Mouse (Mus musculus) embryonic fibroblast, embryonic 13.5 days (primary cell): Measurements from ENCODE around the gene Tfip11.

Experiments used
- CTCF ChIP-seq: IDR thresholded peaks from 2 replicates; pipeline ENCODE4 v1.5.1; 2011; ENCODE audit warnings: mild to moderate bottlenecking, control low read depth, low read length, moderate library complexity, borderline replicate concordance; ENCODE audit not compliant: insufficient read depth
- POLR2A ChIP-seq: IDR thresholded peaks from 2 replicates; pipeline ENCODE4 v1.6.1; 2011; ENCODE audit warnings: low read depth, mild to moderate bottlenecking, control low read depth, low read length, moderate library complexity

DNA sequence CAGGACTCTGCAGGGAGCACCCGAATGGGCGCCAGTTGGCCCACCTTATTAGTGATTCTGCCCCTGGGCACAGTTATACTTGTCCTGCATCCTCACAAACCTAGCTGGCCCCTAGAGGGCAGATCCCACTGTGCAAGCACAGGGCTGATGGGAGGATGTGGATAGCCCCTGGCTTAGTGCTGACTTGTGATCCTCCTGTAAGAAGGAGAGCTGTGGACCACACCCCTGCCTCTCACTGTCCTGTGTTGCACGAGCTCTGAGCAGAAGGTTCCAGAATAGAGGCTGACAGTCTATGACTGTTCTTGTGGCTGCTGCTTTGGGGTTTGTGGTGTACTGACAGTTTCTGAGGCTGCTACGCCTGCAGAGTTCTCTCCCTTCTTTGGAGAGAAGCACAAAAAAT lies 24.5 kb upstream of the Tfip11 start:
- TF ChIP-seq POLR2A = no peak
- no peak for TF ChIP-seq CTCF
